Mouse (Mus musculus) kidney, adult 8-10 months (tissue): ENCODE data around the gene Prpsap1.

Experiments
- DNase-seq, 2 experiments: peaks; one replicate each; pipeline ENCODE4 v3.0.0; 2022

Gene Prpsap1

GRCm38 (mm10) chr11:116442129-116442866, 51.7 kb downstream of the Prpsap1 start:
- DNase-seq = no peak

- DNase-seq = no peak
These were observed 53.5 kb downstream of the Prpsap1 start for GRCm38 (mm10) chr11:116440408-116441068.

GRCm38 (mm10) chr11:116439269-116440240, 54.4 kb downstream of the Prpsap1 start:
- no peak for DNase-seq

- no peak for DNase-seq
These were observed 56.5 kb downstream of the Prpsap1 start for GRCm38 (mm10) chr11:116437541-116437940.

GRCm38 (mm10) chr11:116436725-116437331, 57.2 kb downstream of the Prpsap1 start:
- DNase-seq = peak in 1 of 2 experiments; percentile 45

- no peak for DNase-seq
These were observed 57.8 kb downstream of the Prpsap1 start for GRCm38 (mm10) chr11:116435992-116436724.

GRCm38 (mm10) chr11:116434967-116435752, 58.8 kb downstream of the Prpsap1 start:
- peak; percentile 72 to 83 for DNase-seq

- DNase-seq = peak in 1 of 2 experiments; percentile 64
These were observed 59.6 kb downstream of the Prpsap1 start for GRCm38 (mm10) chr11:116434287-116434966.

GRCm38 (mm10) chr11:116433356-116434286, 60.4 kb downstream of the Prpsap1 start, which contains the start of gene Ubald2:
Gene Ubald2 (plus strand): TSS chr11:116434094.
- DNase-seq = peak; percentile 99 to 100

- DNase-seq = no peak
These were observed 61.2 kb downstream of the Prpsap1 start for GRCm38 (mm10) chr11:116432593-116433355.

GRCm38 (mm10) chr11:116432127-116432526, 61.9 kb downstream of the Prpsap1 start:
- DNase-seq = no peak

GRCm38 (mm10) chr11:116431428-116432077, 62.4 kb downstream of the Prpsap1 start:
- peak; percentile 55 to 61 for DNase-seq

- DNase-seq = no peak
These were observed 63.1 kb downstream of the Prpsap1 start for GRCm38 (mm10) chr11:116430723-116431427.

- DNase-seq = no peak
These were observed 64.0 kb downstream of the Prpsap1 start for GRCm38 (mm10) chr11:116429862-116430613.

GRCm38 (mm10) chr11:116428872-116429859, 64.8 kb downstream of the Prpsap1 start:
- DNase-seq = no peak
